Mouse (Mus musculus): ENCODE measurements around the gene Gm20521. TPM values are rescaled to one million over a fixed set of nuclear protein-coding genes. Genes with fewer than 3 reads are reported as not detected.

The Gm20521 gene
- polyA plus RNA-seq, 1 experiment from 2014 or later = not detected

- WGBS (ENCODE audit: insufficient replicate concordance) = 60% methylated on average over 15 of the region's 15 CpGs
- no peak overlapping the region for H3K27ac ChIP-seq (ENCODE audit: low read length)
- H3K27me3 ChIP-seq (ENCODE audit: control insufficient read depth, insufficient read depth, low read depth, low read length) = no peaks in the 10 kb centered on the region
- no peaks in the 10 kb centered on the region for H3K36me3 ChIP-seq (ENCODE audit: control insufficient read depth, insufficient read depth)
- H3K4me3 ChIP-seq (ENCODE audit: low read depth, low read length) = no peak overlapping the region
- ATAC-seq (ENCODE audit: low read depth) = no peak
- no peak overlapping the region for H3K9ac ChIP-seq (ENCODE audit: low read depth, low read length)
- no peaks in the 10 kb centered on the region for H3K4me1 ChIP-seq (ENCODE audit: control insufficient read depth, low read depth, low read length)
- no peak overlapping the region for H3K4me2 ChIP-seq (ENCODE audit: low read depth, low read length)
- no peaks in the 10 kb centered on the region for H3K9me3 ChIP-seq (replicated peaks; ENCODE audit: control insufficient read depth, low read length)
These were observed 55.4 kb downstream of the Gm20521 start for GRCm38 (mm10) chr14:54938431-54939219.

DNA sequence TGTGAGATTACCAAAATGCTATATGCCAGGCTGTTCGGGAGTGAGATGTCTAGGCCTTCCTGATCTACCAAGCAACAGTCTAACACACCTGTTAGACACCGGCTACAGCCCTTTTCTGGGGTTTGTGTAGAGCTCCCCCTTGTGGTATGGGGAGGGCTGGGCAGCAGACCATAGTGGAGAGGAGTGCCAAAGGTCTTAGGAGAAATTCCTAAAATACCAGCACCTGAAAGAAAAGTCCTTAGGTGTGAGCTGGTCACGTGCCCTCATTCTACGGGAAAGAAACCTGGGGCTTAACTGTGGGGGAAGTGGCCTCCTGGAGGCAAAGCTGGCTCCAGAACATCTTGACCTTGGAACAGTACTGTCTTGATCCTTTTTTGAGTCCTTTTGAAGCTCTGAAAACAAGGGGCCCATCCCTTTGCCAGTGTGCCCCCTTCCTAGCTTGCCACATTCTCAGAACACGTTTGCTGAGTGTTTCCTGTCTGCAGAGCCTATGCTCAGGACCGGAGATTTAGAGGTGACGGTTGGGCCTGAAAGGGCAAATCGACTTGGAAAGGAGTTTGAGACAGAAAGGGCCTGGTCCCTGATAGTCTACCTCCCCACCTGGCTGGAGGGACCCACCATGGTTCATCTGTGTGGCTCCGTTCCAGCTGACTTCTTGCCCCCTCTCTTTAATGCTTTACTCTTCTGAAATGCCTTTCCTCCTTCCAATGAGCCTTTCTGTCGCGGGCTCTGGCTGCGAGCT, 56.4 kb downstream of the Gm20521 start:
- H3K9ac ChIP-seq (ENCODE audit: low read depth, low read length) = no peak overlapping the region
- no peaks in the 10 kb centered on the region for H3K9me3 ChIP-seq (replicated peaks; ENCODE audit: control insufficient read depth, low read length)
- H3K4me3 ChIP-seq (ENCODE audit: low read depth, low read length) = no peak overlapping the region
- no peak for ATAC-seq (ENCODE audit: low read depth)
- H3K27me3 ChIP-seq (ENCODE audit: control insufficient read depth, insufficient read depth, low read depth, low read length) = no peaks in the 10 kb centered on the region
- 38% methylated on average over 12 of the region's 12 CpGs for WGBS (ENCODE audit: insufficient replicate concordance)
- no peak overlapping the region for H3K27ac ChIP-seq (ENCODE audit: low read length)
- H3K4me2 ChIP-seq (ENCODE audit: low read depth, low read length) = no peak overlapping the region
- H3K36me3 ChIP-seq (ENCODE audit: control insufficient read depth, insufficient read depth) = no peaks in the 10 kb centered on the region
- H3K4me1 ChIP-seq (ENCODE audit: control insufficient read depth, low read depth, low read length) = no peaks in the 10 kb centered on the region

DNA sequence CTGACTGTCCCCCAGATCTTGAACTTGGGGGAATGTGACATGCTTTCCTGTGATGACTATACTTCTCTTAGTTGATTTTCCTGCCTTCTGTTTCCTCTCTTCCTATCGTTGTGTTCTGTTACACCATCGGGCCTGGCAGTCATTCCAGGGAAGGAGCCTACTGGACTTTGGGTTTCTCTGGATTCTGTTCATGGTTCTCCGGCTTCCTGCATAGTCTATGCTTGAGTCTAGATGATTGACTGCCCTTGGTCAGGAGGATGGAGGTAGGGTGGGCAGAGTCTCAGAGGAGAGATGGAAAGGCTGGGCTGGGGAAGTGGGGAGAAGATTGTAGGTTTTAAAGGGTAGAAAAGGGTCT, 56.9 kb downstream of the Gm20521 start:
- H3K9ac ChIP-seq (ENCODE audit: low read depth, low read length) = no peak overlapping the region
- H3K27me3 ChIP-seq (ENCODE audit: control insufficient read depth, insufficient read depth, low read depth, low read length) = no peaks in the 10 kb centered on the region
- H3K4me1 ChIP-seq (ENCODE audit: control insufficient read depth, low read depth, low read length) = no peaks in the 10 kb centered on the region
- H3K9me3 ChIP-seq (replicated peaks; ENCODE audit: control insufficient read depth, low read length) = no peaks in the 10 kb centered on the region
- H3K4me3 ChIP-seq (ENCODE audit: low read depth, low read length) = no peak overlapping the region
- no peaks in the 10 kb centered on the region for H3K36me3 ChIP-seq (ENCODE audit: control insufficient read depth, insufficient read depth)
- ATAC-seq (ENCODE audit: low read depth) = no peak
- no peak overlapping the region for H3K4me2 ChIP-seq (ENCODE audit: low read depth, low read length)
- no peak overlapping the region for H3K27ac ChIP-seq (ENCODE audit: low read length)
- 43% methylated on average over 3 of the region's 3 CpGs for WGBS (ENCODE audit: insufficient replicate concordance)

DNA sequence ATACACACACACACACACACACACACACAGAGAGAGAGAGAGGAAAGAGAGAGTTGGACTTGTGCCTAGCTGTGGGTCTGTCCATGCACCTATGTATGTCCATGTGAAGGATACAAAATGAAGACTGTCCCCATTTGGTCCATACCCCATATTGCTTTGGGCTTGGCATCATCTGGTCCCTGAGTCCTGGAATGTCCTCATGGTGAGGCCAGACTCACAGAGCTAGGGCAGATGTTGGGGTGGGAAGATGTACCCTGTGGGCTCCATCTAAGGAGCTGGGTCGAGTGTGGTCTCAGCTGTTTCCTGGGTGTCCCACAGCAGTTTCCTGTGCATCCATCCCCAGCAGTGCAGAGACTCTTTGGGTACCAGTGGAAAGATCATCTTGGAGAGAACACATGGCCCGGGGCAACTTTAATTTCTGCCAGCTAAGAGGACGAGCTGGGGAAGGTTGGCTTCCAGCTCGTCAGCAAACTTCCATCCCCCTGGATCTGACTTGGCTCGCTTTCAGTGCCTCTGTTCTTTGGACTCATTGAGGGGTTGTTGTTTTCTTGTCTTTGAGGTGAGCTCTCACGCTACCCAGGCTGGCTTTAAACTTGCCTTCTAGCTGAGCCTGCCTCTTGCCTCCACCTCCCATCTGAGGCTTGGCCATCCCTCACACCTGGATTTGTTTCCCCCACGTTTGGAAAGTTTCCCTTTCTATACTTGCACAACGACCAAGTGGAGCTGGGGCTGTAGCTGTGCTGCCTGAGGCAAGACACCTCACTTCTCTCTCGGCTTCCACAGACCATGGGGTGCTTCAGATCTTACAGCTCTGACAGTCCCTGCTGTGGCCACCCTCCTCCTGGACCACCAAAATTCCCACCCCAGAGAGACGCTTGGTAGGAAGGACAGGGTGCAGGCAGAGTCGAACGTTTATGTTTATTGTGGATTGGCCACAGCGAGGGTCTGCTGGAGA, 58.1 kb downstream of the Gm20521 start:
- Histone ChIP-seq H3K9ac (ENCODE audit: low read depth, low read length) (no peak overlapping the region), H3K27me3 (ENCODE audit: control insufficient read depth, insufficient read depth, low read depth, low read length) (no peaks in the 10 kb centered on the region), H3K4me2 (ENCODE audit: low read depth, low read length) (no peak overlapping the region), H3K4me3 (ENCODE audit: low read depth, low read length) (no peak overlapping the region), H3K9me3 (replicated peaks; ENCODE audit: control insufficient read depth, low read length) (no peaks in the 10 kb centered on the region), H3K27ac (ENCODE audit: low read length) (no peak overlapping the region), H3K36me3 (ENCODE audit: control insufficient read depth, insufficient read depth) (no peaks in the 10 kb centered on the region), H3K4me1 (ENCODE audit: control insufficient read depth, low read depth, low read length) (no peaks in the 10 kb centered on the region)
- WGBS (ENCODE audit: insufficient replicate concordance) = 42% methylated on average over 13 of the region's 13 CpGs
- ATAC-seq (ENCODE audit: low read depth) = no peak

DNA sequence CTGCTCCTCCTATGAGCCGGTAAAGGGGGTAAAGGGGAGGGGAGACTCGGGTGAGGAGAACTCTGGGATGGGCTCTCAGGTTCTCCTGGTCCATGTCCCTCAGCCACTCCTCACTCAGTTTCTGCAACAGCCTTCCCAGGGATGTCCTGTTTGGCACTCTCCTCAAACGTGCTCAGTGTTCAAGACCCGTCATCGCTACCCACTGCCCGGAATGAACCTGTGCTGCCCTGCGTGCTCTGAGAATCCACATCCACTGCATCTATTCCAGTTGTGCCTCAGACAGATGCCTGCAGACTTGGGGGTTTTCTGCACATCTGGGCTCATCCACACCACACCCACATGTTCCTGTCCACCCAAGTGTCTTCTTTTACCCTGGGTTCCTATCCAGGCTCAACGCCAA, 59.2 kb downstream of the Gm20521 start:
- ATAC-seq (ENCODE audit: low read depth) = no peak
- H3K27ac ChIP-seq (ENCODE audit: low read length) = no peak overlapping the region
- H3K4me1 ChIP-seq (ENCODE audit: control insufficient read depth, low read depth, low read length) = no peaks in the 10 kb centered on the region
- H3K4me3 ChIP-seq (ENCODE audit: low read depth, low read length) = no peak overlapping the region
- no peaks in the 10 kb centered on the region for H3K36me3 ChIP-seq (ENCODE audit: control insufficient read depth, insufficient read depth)
- WGBS (ENCODE audit: insufficient replicate concordance) = 65% methylated on average over 8 of the region's 8 CpGs
- no peaks in the 10 kb centered on the region for H3K9me3 ChIP-seq (replicated peaks; ENCODE audit: control insufficient read depth, low read length)
- H3K9ac ChIP-seq (ENCODE audit: low read depth, low read length) = no peak overlapping the region
- H3K27me3 ChIP-seq (ENCODE audit: control insufficient read depth, insufficient read depth, low read depth, low read length) = no peaks in the 10 kb centered on the region
- no peak overlapping the region for H3K4me2 ChIP-seq (ENCODE audit: low read depth, low read length)

GRCm38 (mm10) chr14:54943971-54944370, 60.7 kb downstream of the Gm20521 start:
- H3K27ac ChIP-seq (ENCODE audit: low read length) = no peak overlapping the region
- ATAC-seq (ENCODE audit: low read depth) = no peak
- H3K27me3 ChIP-seq (ENCODE audit: control insufficient read depth, insufficient read depth, low read depth, low read length) = no peaks in the 10 kb centered on the region
- H3K36me3 ChIP-seq (ENCODE audit: control insufficient read depth, insufficient read depth) = no peaks in the 10 kb centered on the region
- no peak overlapping the region for H3K4me2 ChIP-seq (ENCODE audit: low read depth, low read length)
- 71% methylated on average over 7 of the region's 7 CpGs for WGBS (ENCODE audit: insufficient replicate concordance)
- no peaks in the 10 kb centered on the region for H3K4me1 ChIP-seq (ENCODE audit: control insufficient read depth, low read depth, low read length)
- no peak overlapping the region for H3K9ac ChIP-seq (ENCODE audit: low read depth, low read length)
- H3K9me3 ChIP-seq (replicated peaks; ENCODE audit: control insufficient read depth, low read length) = no peaks in the 10 kb centered on the region
- H3K4me3 ChIP-seq (ENCODE audit: low read depth, low read length) = no peak overlapping the region

GRCm38 (mm10) chr14:54944939-54945338, 61.7 kb downstream of the Gm20521 start:
- no peak for ATAC-seq (ENCODE audit: low read depth)
- Histone ChIP-seq H3K27me3 (ENCODE audit: control insufficient read depth, insufficient read depth, low read depth, low read length) (no peaks in the 10 kb centered on the region), H3K4me2 (ENCODE audit: low read depth, low read length) (no peak overlapping the region), H3K9me3 (replicated peaks; ENCODE audit: control insufficient read depth, low read length) (no peaks in the 10 kb centered on the region), H3K36me3 (ENCODE audit: control insufficient read depth, insufficient read depth) (no peaks in the 10 kb centered on the region), H3K9ac (ENCODE audit: low read depth, low read length) (no peak overlapping the region), H3K27ac (ENCODE audit: low read length) (no peak overlapping the region), H3K4me1 (ENCODE audit: control insufficient read depth, low read depth, low read length) (no peaks in the 10 kb centered on the region), H3K4me3 (ENCODE audit: low read depth, low read length) (no peak overlapping the region)
- WGBS (ENCODE audit: insufficient replicate concordance) = 42% methylated on average over 2 of the region's 2 CpGs

GRCm38 (mm10) chr14:54945975-54946704, 62.9 kb downstream of the Gm20521 start:
- Histone ChIP-seq H3K4me1 (ENCODE audit: control insufficient read depth, low read depth, low read length) (no peaks in the 10 kb centered on the region), H3K4me3 (ENCODE audit: low read depth, low read length) (no peak overlapping the region), H3K9me3 (replicated peaks; ENCODE audit: control insufficient read depth, low read length) (no peaks in the 10 kb centered on the region), H3K4me2 (ENCODE audit: low read depth, low read length) (no peak overlapping the region), H3K27me3 (ENCODE audit: control insufficient read depth, insufficient read depth, low read depth, low read length) (no peaks in the 10 kb centered on the region), H3K9ac (ENCODE audit: low read depth, low read length) (no peak overlapping the region), H3K27ac (ENCODE audit: low read length) (no peak overlapping the region), H3K36me3 (ENCODE audit: control insufficient read depth, insufficient read depth) (no peaks in the 10 kb centered on the region)
- 69% methylated on average over 19 of the region's 19 CpGs for WGBS (ENCODE audit: insufficient replicate concordance)
- ATAC-seq (ENCODE audit: low read depth) = no peak

Measured in liver, embryonic 16.5 days (tissue).